Mouse (Mus musculus): Measurements from ENCODE around the gene Wipf3. TPM values are rescaled to one million over a fixed set of nuclear protein-coding genes. Genes with fewer than 3 reads are reported as not detected.
A peak's percentile ranks its signal among the peaks of the same experiment; 100 is the strongest.

The Wipf3 gene
- polyA plus RNA-seq, 1 experiment: 11.1 TPM

DNA sequence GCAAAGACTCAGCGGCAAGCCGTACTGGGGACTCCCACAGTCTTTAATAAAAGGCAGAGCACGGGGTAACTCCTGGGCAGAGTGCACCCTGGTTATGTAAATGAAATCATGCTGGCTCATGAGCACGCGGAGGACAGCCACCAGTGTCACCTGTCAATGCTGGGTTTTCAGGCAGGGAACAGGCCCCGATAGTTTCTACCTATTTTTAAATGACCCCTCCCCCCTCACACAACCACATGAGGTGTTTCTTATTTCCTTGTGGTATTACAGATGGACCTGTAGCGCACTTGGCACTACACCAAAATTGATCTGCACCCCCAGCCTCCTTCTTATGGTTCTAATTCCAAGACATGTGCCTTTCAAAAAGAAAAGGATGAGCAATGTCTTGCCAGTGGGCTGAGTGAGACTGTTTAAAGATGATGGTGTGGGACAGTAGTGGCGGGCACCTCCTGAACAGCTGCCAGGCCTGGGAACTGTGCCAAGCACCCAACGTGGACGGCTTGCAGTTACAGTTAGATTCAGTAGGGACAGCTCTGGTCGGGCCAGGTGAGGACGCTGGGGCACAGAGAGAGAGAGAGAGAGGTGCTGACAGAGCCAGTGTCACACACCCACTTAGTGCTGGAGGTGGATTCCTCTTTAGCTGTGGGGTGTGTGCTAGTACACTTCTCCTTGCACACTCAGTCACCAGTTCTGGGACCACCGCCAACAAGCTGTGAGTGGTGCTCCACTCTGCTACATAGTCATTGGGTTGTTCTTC is 31.7 kb downstream of the Wipf3 start:
- TF ChIP-seq CTCF (IDR thresholded peaks at IDR 0.05; ENCODE audit: borderline replicate concordance, extremely low read depth, insufficient read depth, insufficient read length) (no peak), POLR2A (IDR thresholded peaks at IDR 0.05; ENCODE audit: borderline replicate concordance, extremely low read depth, insufficient read depth, insufficient read length, poor library complexity, severe bottlenecking) (no peak)
- DNase-seq (ENCODE audit: low read depth): no peak

DNA sequence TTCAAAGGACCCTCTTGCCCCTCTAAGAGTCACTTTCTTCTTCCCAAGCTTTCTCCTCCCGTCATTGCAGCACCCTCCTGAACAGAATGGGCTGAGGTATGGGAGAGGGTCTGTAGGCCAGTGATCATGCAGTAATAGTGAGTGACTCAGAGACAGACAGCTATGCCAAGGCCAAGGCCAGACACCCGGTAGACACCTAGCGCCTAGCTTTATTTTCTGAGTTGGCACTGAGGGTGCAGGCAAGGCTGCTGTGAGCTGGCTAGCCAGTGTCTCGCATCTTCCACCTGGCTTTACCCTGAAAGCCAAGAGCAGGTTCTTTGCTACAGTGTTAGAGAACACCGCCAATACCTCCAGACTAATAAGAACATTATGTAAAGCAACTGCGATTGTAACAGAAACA is 33.4 kb downstream of the Wipf3 start:
- TF ChIP-seq CTCF (IDR thresholded peaks at IDR 0.05; ENCODE audit: borderline replicate concordance, extremely low read depth, insufficient read depth, insufficient read length): no peak
- TF ChIP-seq POLR2A (IDR thresholded peaks at IDR 0.05; ENCODE audit: borderline replicate concordance, extremely low read depth, insufficient read depth, insufficient read length, poor library complexity, severe bottlenecking): no peak
- no peak for DNase-seq (ENCODE audit: low read depth)

DNA sequence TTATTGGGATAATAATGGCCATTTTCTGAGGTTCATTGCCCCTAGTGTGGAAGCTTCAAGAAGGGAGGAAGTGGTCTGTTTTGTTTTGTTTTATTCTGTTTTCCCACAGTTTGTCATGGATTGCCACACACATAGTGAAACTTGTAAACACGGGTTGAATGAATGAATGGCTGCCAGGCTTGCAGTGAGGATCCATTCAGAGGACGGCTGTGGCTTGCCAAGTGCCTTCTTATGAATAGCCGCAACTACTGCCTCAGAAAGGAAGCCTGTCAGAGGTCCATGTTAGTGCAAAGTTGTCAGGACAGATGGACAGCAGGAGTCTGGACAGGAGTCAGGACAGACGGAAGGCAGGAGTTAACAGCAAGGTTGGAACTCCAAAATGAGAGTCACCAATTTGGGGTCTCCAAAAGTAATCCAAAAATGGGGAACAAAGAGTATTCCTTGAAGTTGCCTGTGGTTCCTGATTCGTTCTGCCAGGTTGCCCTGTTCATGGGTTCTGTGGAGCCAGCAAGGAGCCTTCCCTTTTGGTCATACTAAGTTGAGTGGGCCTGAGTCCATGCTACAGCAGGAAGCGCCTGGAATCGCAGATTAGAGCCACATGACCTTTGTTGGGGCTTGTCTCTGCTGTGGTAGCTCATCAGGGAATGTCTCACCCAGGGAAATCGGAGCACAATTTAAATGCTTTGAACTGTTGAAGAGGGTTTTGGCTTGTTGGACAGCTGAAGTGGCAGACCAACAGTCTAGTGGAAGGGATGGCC is 34.5 kb downstream of the Wipf3 start:
- TF ChIP-seq CTCF (IDR thresholded peaks at IDR 0.05; ENCODE audit: borderline replicate concordance, extremely low read depth, insufficient read depth, insufficient read length) (no peak), POLR2A (IDR thresholded peaks at IDR 0.05; ENCODE audit: borderline replicate concordance, extremely low read depth, insufficient read depth, insufficient read length, poor library complexity, severe bottlenecking) (no peak)
- peak; percentile 88 for DNase-seq (ENCODE audit: low read depth)

DNA sequence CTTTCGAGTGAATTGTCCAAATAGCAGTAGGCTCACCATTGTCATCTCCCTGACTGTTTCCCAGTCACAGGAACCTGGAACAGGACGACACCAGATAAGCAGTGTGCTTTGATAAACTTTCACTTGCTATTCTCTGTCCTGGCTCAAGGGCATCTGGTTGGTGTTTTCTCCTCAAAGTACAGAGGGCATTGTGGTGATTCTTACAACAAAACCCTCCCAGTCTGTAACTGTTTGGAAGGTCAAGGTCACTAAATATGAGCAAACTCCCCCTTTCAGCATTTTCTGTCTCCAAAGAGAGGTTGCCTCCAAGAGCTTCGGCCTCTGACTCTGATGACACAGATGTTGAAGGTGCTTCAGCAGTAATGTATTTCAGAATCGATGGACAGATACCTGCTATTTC is 35.5 kb downstream of the Wipf3 start:
- DNase-seq (ENCODE audit: low read depth): no peak
- TF ChIP-seq CTCF (IDR thresholded peaks at IDR 0.05; ENCODE audit: borderline replicate concordance, extremely low read depth, insufficient read depth, insufficient read length): no peak
- TF ChIP-seq POLR2A (IDR thresholded peaks at IDR 0.05; ENCODE audit: borderline replicate concordance, extremely low read depth, insufficient read depth, insufficient read length, poor library complexity, severe bottlenecking): no peak

DNA sequence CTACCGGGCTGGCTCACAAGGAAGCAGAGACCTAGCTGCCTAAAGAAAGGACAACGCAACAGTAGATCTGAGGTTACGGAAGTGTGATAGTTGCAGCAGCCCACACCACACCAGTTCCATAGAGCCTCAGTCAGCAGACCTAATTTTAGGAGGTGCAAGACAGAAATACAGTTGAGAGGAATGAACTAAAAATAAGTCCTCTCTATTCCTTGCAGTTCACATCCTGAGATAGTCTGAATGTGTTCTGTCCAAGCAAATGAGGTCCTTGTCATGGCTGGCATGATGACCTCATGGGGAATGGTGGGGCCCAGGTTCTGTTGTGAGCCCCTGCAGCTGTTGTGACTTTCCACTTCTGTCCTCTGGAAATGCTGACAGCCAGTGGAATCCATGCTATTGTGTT is 38.0 kb downstream of the Wipf3 start:
- no peak for DNase-seq (ENCODE audit: low read depth)
- TF ChIP-seq CTCF (IDR thresholded peaks at IDR 0.05; ENCODE audit: borderline replicate concordance, extremely low read depth, insufficient read depth, insufficient read length) (no peak), POLR2A (IDR thresholded peaks at IDR 0.05; ENCODE audit: borderline replicate concordance, extremely low read depth, insufficient read depth, insufficient read length, poor library complexity, severe bottlenecking) (no peak)

DNA sequence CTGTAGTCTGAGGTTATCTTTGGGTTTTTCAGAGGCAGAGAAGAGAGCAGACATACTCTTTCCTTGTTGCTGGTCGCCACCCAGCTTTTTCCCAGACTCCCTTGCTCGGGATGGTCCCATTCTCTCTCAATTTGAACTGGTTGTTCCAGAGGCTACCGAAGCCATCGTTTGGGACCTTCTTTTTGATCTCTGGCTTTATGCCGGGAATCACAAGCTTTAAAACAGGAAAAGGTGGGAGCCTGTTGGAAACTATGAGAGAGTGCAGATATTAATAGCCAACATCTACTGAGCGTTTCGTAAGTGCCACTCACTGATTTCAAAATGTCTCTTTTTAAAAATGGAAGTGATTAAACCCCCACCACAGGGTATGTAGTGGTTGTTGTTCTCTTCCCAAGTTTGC is 42.5 kb downstream of the Wipf3 start:
- no peak for TF ChIP-seq POLR2A (IDR thresholded peaks at IDR 0.05; ENCODE audit: borderline replicate concordance, extremely low read depth, insufficient read depth, insufficient read length, poor library complexity, severe bottlenecking)
- TF ChIP-seq CTCF (IDR thresholded peaks at IDR 0.05; ENCODE audit: borderline replicate concordance, extremely low read depth, insufficient read depth, insufficient read length): no peak
- DNase-seq (ENCODE audit: low read depth): no peak

DNA sequence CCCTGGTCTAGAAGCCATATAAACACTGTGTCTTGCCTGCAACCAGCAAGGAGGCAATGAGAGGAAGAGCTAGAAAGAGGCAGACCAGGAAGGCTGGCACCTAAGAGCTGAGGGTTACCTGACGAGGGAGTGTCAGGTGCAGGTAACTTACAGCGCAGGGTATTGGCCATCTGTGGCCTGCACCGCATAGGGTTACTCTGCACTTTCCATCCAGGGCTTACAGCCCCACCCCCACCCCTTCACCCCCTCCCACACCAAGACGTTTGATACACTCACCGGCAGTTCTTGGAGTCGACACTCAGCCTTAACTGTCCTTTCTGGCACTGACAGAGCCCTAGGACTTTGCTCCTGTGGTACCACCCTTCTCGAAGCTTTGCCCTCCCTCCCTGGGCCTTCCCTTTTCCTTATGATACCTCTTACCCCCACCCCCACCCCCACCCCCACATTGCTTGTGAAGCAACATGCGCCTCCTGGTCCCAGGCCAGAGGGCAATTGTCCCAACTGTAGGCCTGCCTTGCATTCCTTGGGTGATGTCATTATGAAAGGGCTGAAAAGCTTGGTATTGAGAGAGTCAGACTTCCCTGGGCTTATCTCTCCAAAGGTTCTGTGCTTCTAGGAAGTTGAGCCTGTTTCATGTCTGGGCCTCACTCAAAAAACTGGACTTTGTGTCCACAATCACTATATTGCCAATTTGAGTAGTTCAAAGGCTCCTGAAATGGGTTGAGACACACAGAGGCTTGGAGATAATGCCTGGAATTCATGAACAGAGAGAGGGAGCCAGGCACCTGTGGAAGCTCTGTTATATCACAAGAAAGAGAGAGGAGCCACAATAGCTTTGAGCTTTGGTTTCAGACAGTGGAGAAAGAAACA is 43.7 kb downstream of the Wipf3 start:
- TF ChIP-seq CTCF (IDR thresholded peaks at IDR 0.05; ENCODE audit: borderline replicate concordance, extremely low read depth, insufficient read depth, insufficient read length): no peak
- TF ChIP-seq POLR2A (IDR thresholded peaks at IDR 0.05; ENCODE audit: borderline replicate concordance, extremely low read depth, insufficient read depth, insufficient read length, poor library complexity, severe bottlenecking): no peak
- DNase-seq (ENCODE audit: low read depth): no peak

DNA sequence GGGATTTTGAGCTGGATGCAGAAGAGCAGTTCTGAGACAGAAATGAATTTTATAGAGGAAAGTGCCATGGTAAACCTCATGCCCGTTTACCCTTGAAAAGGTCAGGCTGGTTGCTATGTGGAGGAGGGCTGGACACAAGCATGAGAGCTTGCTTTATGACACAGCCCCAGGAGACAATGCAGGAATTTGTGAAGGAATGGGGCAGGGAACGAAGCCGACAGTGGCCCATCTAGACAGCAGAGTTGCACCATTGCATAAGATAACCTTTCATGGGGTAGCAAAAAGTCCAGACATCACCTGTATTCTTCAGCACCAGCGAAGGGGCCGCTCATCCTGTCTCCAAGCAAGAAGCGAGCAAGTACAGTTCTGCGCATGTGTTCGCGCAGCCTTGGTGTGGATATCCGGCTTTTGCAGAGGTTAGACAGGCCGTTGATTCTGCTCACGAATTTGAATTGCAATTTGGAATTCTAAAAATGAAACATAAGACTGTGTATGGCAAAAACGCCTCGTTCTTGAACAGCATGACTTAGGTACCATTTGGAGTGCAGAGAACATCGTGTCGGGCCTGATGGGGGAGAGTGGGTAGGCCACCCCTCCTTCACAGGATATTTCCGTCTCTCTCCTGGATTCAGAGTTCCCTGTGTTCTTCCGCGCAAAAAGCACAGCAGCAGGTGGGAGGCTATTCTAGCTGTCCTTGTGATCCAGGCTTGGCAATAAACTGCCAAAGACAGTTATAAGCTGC is 46.7 kb downstream of the Wipf3 start:
- no peak for DNase-seq (ENCODE audit: low read depth)
- no peak for TF ChIP-seq CTCF (IDR thresholded peaks at IDR 0.05; ENCODE audit: borderline replicate concordance, extremely low read depth, insufficient read depth, insufficient read length)

DNA sequence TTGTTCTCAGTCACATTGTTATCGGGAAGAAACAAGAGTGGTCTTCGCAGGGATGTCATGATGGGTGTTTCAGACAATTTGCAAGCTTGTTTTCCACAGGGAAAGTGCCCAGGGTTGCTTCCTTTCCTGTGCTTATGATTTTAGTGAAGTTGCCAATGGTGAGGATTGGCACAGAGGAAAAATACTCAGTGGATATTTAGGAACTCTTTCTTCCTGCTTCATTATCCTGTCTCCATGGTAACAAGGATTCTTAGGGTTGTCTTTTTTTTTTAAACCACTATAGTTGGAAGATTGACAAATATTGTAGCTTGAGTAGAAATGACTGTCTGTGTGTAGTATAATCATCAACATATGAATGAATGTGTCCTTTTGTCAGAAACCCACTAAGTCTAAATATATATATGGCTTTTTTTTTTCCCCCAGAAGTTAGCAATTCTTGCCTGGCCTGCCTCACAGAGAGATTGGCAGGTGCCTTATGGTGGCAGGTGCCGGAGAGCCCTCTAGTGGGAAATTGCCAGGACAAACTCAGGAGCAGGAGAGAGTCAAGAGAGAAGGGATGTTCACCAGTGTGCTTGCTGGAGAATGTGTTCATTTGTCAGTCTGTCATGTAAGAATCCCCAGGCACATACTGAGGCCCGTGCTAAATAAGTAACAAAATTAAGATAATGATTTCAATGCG is 49.4 kb downstream of the Wipf3 start:
- peak; percentile 79 for DNase-seq (ENCODE audit: low read depth)
- TF ChIP-seq CTCF (IDR thresholded peaks at IDR 0.05; ENCODE audit: borderline replicate concordance, extremely low read depth, insufficient read depth, insufficient read length) (peak; percentile 51; the same call in 1 of the 2 replicates), POLR2A (IDR thresholded peaks at IDR 0.05; ENCODE audit: borderline replicate concordance, extremely low read depth, insufficient read depth, insufficient read length, poor library complexity, severe bottlenecking) (no peak)

DNA sequence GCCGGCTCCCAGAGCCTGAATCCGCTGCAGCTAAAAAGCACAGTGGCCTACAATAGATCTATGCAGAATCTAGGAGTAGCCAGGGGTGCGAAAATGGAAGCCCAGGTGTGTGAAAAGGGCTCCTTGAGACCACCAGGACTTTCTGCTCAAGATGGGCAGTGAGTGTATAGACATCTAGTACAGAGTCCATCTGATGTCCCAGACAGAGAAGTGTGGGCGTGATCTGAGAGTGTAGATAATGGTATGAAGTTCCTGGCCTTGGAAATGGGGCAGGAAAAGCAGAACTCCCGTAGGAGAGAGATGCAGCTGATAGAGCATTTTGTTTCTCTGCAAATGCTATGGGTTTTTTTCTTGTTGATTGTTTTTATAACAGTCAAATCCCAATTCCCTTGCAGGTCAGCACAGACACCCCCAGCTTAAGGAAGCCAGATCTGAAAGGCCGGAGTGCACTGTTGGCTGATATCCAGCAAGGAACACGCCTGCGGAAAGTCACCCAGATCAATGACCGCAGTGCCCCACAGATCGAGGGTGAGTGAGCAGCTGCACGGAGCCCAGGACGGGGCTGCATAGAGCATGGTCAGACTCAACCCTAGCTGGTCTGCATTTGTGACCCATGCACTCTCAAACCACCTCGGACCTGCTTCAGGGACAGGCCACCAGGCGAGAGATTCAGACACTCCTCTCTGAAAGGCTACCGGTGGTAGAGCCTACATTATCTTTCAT is 52.1 kb downstream of the Wipf3 start:
- TF ChIP-seq POLR2A (IDR thresholded peaks at IDR 0.05; ENCODE audit: borderline replicate concordance, extremely low read depth, insufficient read depth, insufficient read length, poor library complexity, severe bottlenecking) (no peak), CTCF (IDR thresholded peaks at IDR 0.05; ENCODE audit: borderline replicate concordance, extremely low read depth, insufficient read depth, insufficient read length) (no peak)
- DNase-seq (ENCODE audit: low read depth): no peak

Data from brain, embryonic 14.5 days (tissue).